9 mouse cellular contexts compared by ENCODE assay signal in the genomic region with DNA sequence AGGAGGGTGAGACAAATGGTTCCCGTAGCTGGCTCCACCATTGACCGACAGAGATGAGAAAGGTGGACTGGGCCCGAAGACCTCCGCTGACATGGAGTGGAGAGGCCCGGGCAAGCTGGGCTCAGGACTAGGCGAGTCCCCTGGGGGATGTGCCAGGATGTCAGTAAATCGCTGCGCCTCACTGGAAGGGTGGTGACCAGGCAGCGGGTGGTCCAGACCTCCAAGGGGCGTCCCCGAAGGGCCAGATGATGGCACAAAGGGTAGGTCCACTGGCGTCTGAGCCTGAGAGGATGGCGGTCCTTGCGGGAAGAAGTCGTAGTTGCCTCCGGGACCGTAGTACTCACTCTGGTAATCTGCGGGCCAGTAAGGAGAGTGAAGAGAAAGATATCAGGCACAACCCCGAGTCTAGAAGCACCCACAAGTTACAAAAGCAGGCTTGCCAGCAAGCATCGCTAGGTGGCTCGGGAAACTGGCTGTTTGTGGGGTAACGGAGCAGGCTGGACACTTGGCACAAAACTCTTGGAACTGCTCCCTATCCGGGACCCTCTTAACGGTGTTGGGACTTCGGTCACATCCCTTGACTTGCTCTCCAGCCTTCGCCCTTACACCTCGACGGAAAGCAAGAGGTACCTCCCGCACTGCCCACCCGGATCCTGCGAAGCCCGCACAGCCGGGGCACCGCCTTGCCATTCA. TPM values are rescaled to one million over a fixed set of nuclear protein-coding genes. Genes with fewer than 3 reads are reported as not detected.
DNase-seq lines count a peak whose midpoint lies in the region; ATAC-seq and TF ChIP-seq lines count a peak whose summit lies in the region.
"Had no signal": no experiment of that assay in that cellular context is flagged by ENCODE, and none has a peak within 500 bp of the region (broad histone marks: within the 10 kb centered on the region; RNA-seq: fewer than 3 reads in every experiment).

No protein-coding gene starts in this region.

- peak overlapping the region; percentile 32; the same call in 1 of the 2 replicates for H3K27ac ChIP-seq in cerebellum, adult 2 months (ENCODE audit: insufficient read depth, low read length)
- H3K27ac ChIP-seq in testis, adult 2 months (ENCODE audit: control insufficient read depth, insufficient read depth, low read depth, low read length): no peak overlapping the region
- H3K27ac ChIP-seq in midbrain, embryonic 10.5 days (replicated peaks): no peak overlapping the region
- H3K27ac ChIP-seq in thymus, adult 2 months (ENCODE audit: control insufficient read depth, insufficient read depth, low read length): no peak overlapping the region

- TF ChIP-seq POLR2A in cerebellum, adult 2 months (IDR thresholded peaks at IDR 0.05; ENCODE audit: borderline replicate concordance, insufficient read depth, low read length): no peak
- TF ChIP-seq POLR2A in testis, adult 2 months (IDR thresholded peaks at IDR 0.05; ENCODE audit: control insufficient read depth, low read depth, low read length): no peak
- no peak for TF ChIP-seq POLR2A in thymus, adult 2 months (IDR thresholded peaks at IDR 0.05; ENCODE audit: control insufficient read depth, extremely low read depth, insufficient read depth, low read length, poor library complexity)

- 30% methylated on average over 34 of the region's 34 CpGs for WGBS in cerebellum, adult 2 months
- WGBS in midbrain, embryonic 10.5 days: 5% methylated on average over 34 of the region's 34 CpGs
- WGBS in thymus, adult 2 months: 17% methylated on average over 34 of the region's 34 CpGs

- no peaks in the 10 kb centered on the region; the same call in 1 of the 2 replicates for H3K27me3 ChIP-seq in cerebellum, adult 2 months (ENCODE audit: control insufficient read depth, insufficient read depth, low read length)
- peaks cover 12% of the 10 kb centered on the region for H3K27me3 ChIP-seq in testis, adult 2 months (ENCODE audit: control insufficient read depth, insufficient read depth, low read length)
- peaks cover 100% of the 10 kb centered on the region for H3K27me3 ChIP-seq in midbrain, embryonic 10.5 days (ENCODE audit: low read depth, poor library complexity, severe bottlenecking)
- H3K27me3 ChIP-seq in thymus, adult 2 months (ENCODE audit: control insufficient read depth, insufficient read depth, low read length): peaks cover 51% of the 10 kb centered on the region

- DNase-seq in cerebellum, adult 2 months: peak; percentile 35 to 66
- DNase-seq in testis, postnatal 14 days (ENCODE audit: low spot score): no peak
- peak; percentile 52 for DNase-seq in midbrain, embryonic 10.5 days (ENCODE audit: low spot score)
- no peak for DNase-seq in spleen, postnatal 14 days (ENCODE audit: low spot score in 2 of 2)
- no peak for DNase-seq in frontal cortex, postnatal 14 days (ENCODE audit: low spot score in 2 of 2)
- no peak for DNase-seq in thymus, adult 2 months
- DNase-seq: lung, postnatal 4 days had no signal

- H3K4me1 ChIP-seq in cerebellum, adult 2 months (ENCODE audit: control insufficient read depth, insufficient read depth, low read length): peaks cover 19% of the 10 kb centered on the region
- H3K4me1 ChIP-seq in testis, adult 2 months (ENCODE audit: control insufficient read depth, insufficient read depth, low read length): peaks cover 11% of the 10 kb centered on the region
- peaks cover 25% of the 10 kb centered on the region for H3K4me1 ChIP-seq in midbrain, embryonic 10.5 days
- no peaks in the 10 kb centered on the region for H3K4me1 ChIP-seq in thymus, adult 2 months (replicated peaks; ENCODE audit: control insufficient read depth, insufficient read depth, low read length)

- H3K4me3 ChIP-seq in cerebellum, adult 2 months (replicated peaks; ENCODE audit: insufficient read depth, low read depth, low read length): peak overlapping the region; percentile 23
- H3K4me3 ChIP-seq in testis, adult 2 months (ENCODE audit: control insufficient read depth, low read depth, low read length): peak overlapping the region; percentile 61
- peak overlapping the region; percentile 65 for H3K4me3 ChIP-seq in midbrain, embryonic 10.5 days
- H3K4me3 ChIP-seq in thymus, adult 2 months (ENCODE audit: control insufficient read depth, insufficient read depth, low read length): no peak overlapping the region

- no peak for ATAC-seq in cerebellum, adult (ENCODE audit: insufficient number of reproducible peaks, low FRiP score, low TSS enrichment)

- no peaks in the 10 kb centered on the region for H3K9me3 ChIP-seq in midbrain, embryonic 10.5 days (replicated peaks)

- H3K36me3 ChIP-seq in testis, adult 2 months (ENCODE audit: control insufficient read depth, insufficient read depth, low read length): no peaks in the 10 kb centered on the region
- H3K36me3 ChIP-seq in midbrain, embryonic 10.5 days: no peaks in the 10 kb centered on the region
- H3K36me3 ChIP-seq in thymus, adult 2 months (ENCODE audit: control insufficient read depth, insufficient read depth, low read length): no peaks in the 10 kb centered on the region

- no peak for TF ChIP-seq CTCF in cerebellum, adult 2 months (IDR thresholded peaks at IDR 0.05; ENCODE audit: borderline replicate concordance, insufficient read depth, low read depth, low read length)
- no peak for TF ChIP-seq CTCF in testis, adult 2 months (IDR thresholded peaks at IDR 0.05; ENCODE audit: control insufficient read depth, insufficient read depth, insufficient replicate concordance, low read depth, low read length)
- no peak for TF ChIP-seq CTCF in thymus, adult 2 months (IDR thresholded peaks at IDR 0.05; ENCODE audit: borderline replicate concordance, control insufficient read depth, extremely low read depth, insufficient read depth, low read length, poor library complexity)

RNA-seq across cellular contexts. Expression of a gene that starts 5.6 kb away (rescaled TPM):
- polyA plus RNA-seq in cerebellum, adult 2 months (2012; rRNA removed): 37.3 and 43.9 TPM in 2 replicates
- 3.9 and 5.8 TPM in 2 replicates for polyA plus RNA-seq in testis, adult 2 months (2012; rRNA removed)
- polyA plus RNA-seq in midbrain, embryonic 10.5 days (2016; fragmentation: Nextera tagmentation; extraction: Ambion mirVana): 5.5 and 19.7 TPM in 2 replicates
- 0.04 and 0.13 TPM in 2 replicates for polyA plus RNA-seq in thymus, adult 2 months (2012; rRNA removed)

RNA-seq across cellular contexts. Expression of a gene that starts 6.4 kb away (rescaled TPM):
- polyA plus RNA-seq in cerebellum, adult 2 months (2012; rRNA removed): 14.0 and 14.1 TPM in 2 replicates
- 16.6 and 16.8 TPM in 2 replicates for polyA plus RNA-seq in testis, adult 2 months (2012; rRNA removed)
- 56.4 and 57.8 TPM in 2 replicates for polyA plus RNA-seq in midbrain, embryonic 10.5 days (2016; fragmentation: Nextera tagmentation; extraction: Ambion mirVana)
- polyA plus RNA-seq in thymus, adult 2 months (2012; rRNA removed): 5.6 and 6.9 TPM in 2 replicates

Comparison
In these comparisons a context has a peak if more than half of its experiments do, and no peak if none do; other contexts are left out.
1. DNase-seq: peak in cerebellum, adult 2 months (2 of 2) and midbrain, embryonic 10.5 days (single experiment); none in testis, postnatal 14 days (single experiment), spleen, postnatal 14 days (0 of 2), frontal cortex, postnatal 14 days (0 of 2) and thymus, adult 2 months (single experiment).